Mouse (Mus musculus): ENCODE measurements at regions not wholly inside any gene's neighbourhood (a gene's known extent, or its start where the extent isn't known, plus 50 kb on each side); places are given as distances from the start of the nearest gene placed in this dataset.

DNA sequence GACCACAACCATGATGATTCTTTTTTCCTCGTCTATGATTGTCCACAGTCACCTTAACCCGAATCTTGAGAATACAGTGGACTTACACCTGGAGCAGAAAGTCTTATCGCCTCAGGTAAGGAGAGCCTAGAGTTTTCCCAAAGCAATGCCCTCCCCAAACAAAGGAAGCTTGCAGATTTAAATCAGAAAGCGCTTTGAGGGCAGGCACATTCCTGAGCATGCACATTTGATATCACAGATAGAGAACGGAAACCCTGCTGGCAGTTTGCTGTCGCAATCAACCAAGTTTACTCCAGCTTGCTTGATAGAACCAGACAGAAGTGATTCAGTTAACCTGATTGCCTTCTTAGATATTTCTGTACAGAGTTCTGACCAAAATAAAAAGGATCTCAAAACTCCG, 393.6 kb upstream of the Gm10131 start:
- H3K4me1 ChIP-seq (ENCODE audit: control insufficient read depth, insufficient read depth, low read length) = no peaks in the 10 kb centered on the region
- no peak overlapping the region for H3K27ac ChIP-seq (ENCODE audit: control insufficient read depth, insufficient read depth, low read depth, low read length, poor library complexity)
- no peak for TF ChIP-seq POLR2A (IDR thresholded peaks at IDR 0.05; ENCODE audit: borderline replicate concordance, control insufficient read depth, low read depth, low read length)
- no peak for TF ChIP-seq CTCF (IDR thresholded peaks at IDR 0.05; ENCODE audit: control insufficient read depth, insufficient read depth, low read length)
- WGBS = 75% methylated on average over 7 of the region's 7 CpGs
- no peak overlapping the region for H3K4me3 ChIP-seq (replicated peaks; ENCODE audit: control insufficient read depth, low read depth, low read length)

DNA sequence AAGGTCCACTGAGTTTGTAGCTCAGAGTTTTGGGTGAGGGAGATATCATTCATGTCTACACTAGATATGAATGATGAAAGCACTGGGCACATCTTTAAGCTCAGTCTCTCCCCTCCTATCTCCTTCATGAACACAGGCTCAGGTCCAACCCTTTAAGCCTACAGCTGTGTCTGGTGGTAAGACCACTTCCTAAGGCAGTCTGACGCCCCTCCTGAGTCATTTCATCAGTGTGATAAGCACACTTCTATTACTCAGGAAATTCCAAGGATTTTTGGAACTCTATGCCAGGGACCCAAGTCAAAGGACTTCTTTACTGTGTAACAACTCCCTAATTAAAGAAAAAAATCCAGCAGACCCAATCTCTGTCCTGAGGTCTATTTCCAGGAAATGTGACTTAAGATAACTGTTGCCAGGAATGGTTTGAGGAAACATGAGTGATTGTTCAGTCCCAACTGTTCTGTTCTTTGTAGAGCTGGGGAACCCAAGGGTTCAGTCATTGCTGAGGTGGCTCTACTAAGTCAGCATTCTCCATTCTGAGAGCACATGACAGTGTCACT, 391.1 kb upstream of the Gm10131 start:
- TF ChIP-seq CTCF (IDR thresholded peaks at IDR 0.05; ENCODE audit: control insufficient read depth, insufficient read depth, low read length) (no peak), POLR2A (IDR thresholded peaks at IDR 0.05; ENCODE audit: borderline replicate concordance, control insufficient read depth, low read depth, low read length) (no peak)
- H3K27ac ChIP-seq (ENCODE audit: control insufficient read depth, insufficient read depth, low read depth, low read length, poor library complexity) = no peak overlapping the region
- 61% methylated on average over 1 of the region's 1 CpGs for WGBS
- H3K4me3 ChIP-seq (replicated peaks; ENCODE audit: control insufficient read depth, low read depth, low read length) = no peak overlapping the region
- no peaks in the 10 kb centered on the region for H3K4me1 ChIP-seq (ENCODE audit: control insufficient read depth, insufficient read depth, low read length)

DNA sequence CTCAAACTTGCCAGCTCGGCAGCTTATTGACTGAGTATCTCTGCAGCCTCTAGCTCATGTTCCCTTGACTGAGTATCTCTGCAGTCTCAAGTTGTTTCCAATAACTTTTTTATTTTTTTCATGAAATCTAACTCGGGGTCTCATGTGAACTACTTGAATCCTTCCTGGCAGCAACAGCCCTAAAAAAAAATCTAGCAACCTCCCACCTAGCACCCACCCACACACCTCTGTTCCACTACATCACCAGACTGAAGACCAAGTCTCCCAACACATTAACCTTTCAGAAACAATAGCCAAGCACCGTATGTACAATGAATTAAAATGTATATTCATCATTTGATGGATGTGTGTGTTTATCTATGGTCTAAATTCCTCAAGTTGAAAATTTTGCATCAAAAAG, 387.7 kb upstream of the Gm10131 start:
- WGBS = 62% methylated on average over 3 of the region's 3 CpGs
- no peak for TF ChIP-seq CTCF (IDR thresholded peaks at IDR 0.05; ENCODE audit: control insufficient read depth, insufficient read depth, low read length)
- TF ChIP-seq POLR2A (IDR thresholded peaks at IDR 0.05; ENCODE audit: borderline replicate concordance, control insufficient read depth, low read depth, low read length) = no peak
- no peaks in the 10 kb centered on the region for H3K4me1 ChIP-seq (ENCODE audit: control insufficient read depth, insufficient read depth, low read length)
- no peak overlapping the region for H3K4me3 ChIP-seq (replicated peaks; ENCODE audit: control insufficient read depth, low read depth, low read length)
- no peak overlapping the region for H3K27ac ChIP-seq (ENCODE audit: control insufficient read depth, insufficient read depth, low read depth, low read length, poor library complexity)

DNA sequence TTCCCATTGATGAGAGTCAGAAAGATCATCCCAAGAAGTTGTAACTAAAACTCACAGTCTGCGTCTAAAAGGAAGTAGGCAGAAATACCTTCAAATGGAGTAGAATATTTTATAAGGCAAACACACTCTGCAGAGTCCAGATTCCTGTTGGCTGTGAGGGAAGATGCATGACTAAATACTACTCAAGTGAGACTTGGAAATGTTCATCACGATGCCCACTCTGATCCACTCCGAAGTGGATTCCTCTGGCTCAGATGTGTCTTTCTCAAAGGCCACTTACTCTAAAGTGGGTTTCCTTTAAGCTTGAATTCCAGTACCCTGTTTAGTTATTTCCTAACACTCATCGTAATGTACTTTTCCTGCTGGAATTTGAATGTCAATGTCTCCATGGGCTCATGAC, 385.2 kb upstream of the Gm10131 start:
- Histone ChIP-seq H3K4me3 (replicated peaks; ENCODE audit: control insufficient read depth, low read depth, low read length) (no peak overlapping the region), H3K27ac (ENCODE audit: control insufficient read depth, insufficient read depth, low read depth, low read length, poor library complexity) (no peak overlapping the region), H3K4me1 (ENCODE audit: control insufficient read depth, insufficient read depth, low read length) (no peaks in the 10 kb centered on the region)
- 81% methylated on average over 4 of the region's 4 CpGs for WGBS
- TF ChIP-seq POLR2A (IDR thresholded peaks at IDR 0.05; ENCODE audit: borderline replicate concordance, control insufficient read depth, low read depth, low read length) (no peak), CTCF (IDR thresholded peaks at IDR 0.05; ENCODE audit: control insufficient read depth, insufficient read depth, low read length) (no peak)

DNA sequence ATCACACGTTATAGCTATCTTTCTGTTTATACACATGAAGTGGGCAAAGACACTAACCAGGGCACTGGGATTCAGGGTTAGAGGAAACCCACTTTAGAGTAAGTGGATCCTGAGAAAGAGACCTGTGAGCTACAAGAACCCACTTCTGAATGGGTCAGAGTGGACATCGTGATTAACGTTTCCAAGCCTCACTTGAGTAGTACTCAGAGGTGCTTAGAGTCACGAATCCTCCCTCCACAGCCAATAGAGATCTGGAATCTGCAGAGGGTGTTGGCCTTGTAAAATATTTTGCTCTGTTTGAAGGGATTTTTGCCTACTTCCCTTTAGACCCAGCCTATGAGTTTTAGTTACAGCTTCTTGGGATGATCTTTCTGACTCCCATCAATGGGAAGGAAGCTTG, 384.4 kb upstream of the Gm10131 start:
- Histone ChIP-seq H3K4me3 (replicated peaks; ENCODE audit: control insufficient read depth, low read depth, low read length) (no peak overlapping the region), H3K27ac (ENCODE audit: control insufficient read depth, insufficient read depth, low read depth, low read length, poor library complexity) (no peak overlapping the region), H3K4me1 (ENCODE audit: control insufficient read depth, insufficient read depth, low read length) (no peaks in the 10 kb centered on the region)
- 82% methylated on average over 4 of the region's 4 CpGs for WGBS
- TF ChIP-seq CTCF (IDR thresholded peaks at IDR 0.05; ENCODE audit: control insufficient read depth, insufficient read depth, low read length) (no peak), POLR2A (IDR thresholded peaks at IDR 0.05; ENCODE audit: borderline replicate concordance, control insufficient read depth, low read depth, low read length) (no peak)

DNA sequence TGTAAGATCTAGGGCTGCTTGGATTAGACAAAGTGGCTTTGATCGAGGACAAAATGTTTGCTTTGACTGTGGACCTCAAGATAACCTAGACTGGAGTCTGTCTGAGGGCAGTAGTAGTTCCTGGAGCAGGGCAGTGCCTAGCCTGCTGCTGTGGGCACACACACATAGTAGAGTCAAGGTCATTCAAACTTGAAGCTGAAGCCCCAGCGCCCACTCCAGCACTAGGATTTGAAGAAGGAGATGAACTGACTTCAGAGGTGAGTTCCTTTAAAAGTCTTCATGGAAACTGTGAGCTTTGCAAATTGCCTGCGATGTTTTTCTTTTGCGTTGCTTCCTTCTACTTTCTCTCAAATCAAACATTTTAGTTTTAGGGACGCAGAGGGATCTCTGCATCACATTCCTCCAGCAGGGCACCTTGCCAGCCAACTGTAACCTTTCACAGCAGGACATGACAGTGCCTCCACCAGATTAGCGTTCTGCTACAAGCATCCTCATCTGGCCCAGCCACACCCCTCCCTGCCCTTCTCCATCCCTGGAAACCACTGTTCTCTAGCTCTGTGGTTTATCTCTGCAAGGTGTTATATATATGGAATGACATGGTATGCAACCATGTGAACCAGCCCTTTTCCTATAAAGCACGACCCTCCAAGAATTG, 377.3 kb upstream of the Gm10131 start:
- no peaks in the 10 kb centered on the region for H3K4me1 ChIP-seq (ENCODE audit: control insufficient read depth, insufficient read depth, low read length)
- WGBS = 67% methylated on average over 7 of the region's 7 CpGs
- TF ChIP-seq POLR2A (IDR thresholded peaks at IDR 0.05; ENCODE audit: borderline replicate concordance, control insufficient read depth, low read depth, low read length) (no peak), CTCF (IDR thresholded peaks at IDR 0.05; ENCODE audit: control insufficient read depth, insufficient read depth, low read length) (no peak)
- no peak overlapping the region for H3K27ac ChIP-seq (ENCODE audit: control insufficient read depth, insufficient read depth, low read depth, low read length, poor library complexity)
- no peak overlapping the region for H3K4me3 ChIP-seq (replicated peaks; ENCODE audit: control insufficient read depth, low read depth, low read length)

DNA sequence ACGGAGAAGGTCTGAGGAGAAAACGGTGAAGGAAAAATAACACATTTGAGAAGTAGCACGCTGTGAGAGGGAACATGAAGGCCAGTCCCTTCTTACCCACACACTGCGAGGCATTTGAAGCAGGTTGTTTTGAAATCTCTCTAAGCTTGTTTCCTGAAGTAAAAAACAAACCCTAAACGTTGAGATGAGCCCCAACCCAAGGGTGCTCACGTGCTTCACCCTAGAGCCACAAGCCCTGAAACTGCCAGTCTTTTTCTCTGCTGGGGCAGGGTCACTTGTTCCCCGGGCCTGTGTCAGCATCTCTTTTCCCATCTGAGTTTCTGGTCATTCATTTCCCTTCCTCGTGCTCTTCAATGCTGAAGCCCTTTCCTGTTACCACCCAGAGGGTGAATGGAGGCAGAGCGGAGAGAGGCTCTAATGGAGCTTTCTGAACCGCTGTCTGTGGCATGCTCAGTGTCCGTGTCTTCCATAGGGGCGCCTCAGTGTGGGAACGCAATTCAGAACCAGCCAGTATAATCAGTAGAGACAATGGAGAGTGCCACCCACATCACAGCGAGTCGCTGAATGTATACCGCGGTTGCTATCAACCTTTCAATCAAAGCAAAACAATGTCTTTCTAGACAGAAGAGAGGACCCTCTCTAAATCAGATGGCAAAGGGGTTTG, 375.0 kb upstream of the Gm10131 start:
- Histone ChIP-seq H3K4me3 (replicated peaks; ENCODE audit: control insufficient read depth, low read depth, low read length) (no peak overlapping the region), H3K4me1 (ENCODE audit: control insufficient read depth, insufficient read depth, low read length) (no peaks in the 10 kb centered on the region), H3K27ac (ENCODE audit: control insufficient read depth, insufficient read depth, low read depth, low read length, poor library complexity) (no peak overlapping the region)
- TF ChIP-seq CTCF (IDR thresholded peaks at IDR 0.05; ENCODE audit: control insufficient read depth, insufficient read depth, low read length) (no peak), POLR2A (IDR thresholded peaks at IDR 0.05; ENCODE audit: borderline replicate concordance, control insufficient read depth, low read depth, low read length) (no peak)
- 74% methylated on average over 17 of the region's 17 CpGs for WGBS

DNA sequence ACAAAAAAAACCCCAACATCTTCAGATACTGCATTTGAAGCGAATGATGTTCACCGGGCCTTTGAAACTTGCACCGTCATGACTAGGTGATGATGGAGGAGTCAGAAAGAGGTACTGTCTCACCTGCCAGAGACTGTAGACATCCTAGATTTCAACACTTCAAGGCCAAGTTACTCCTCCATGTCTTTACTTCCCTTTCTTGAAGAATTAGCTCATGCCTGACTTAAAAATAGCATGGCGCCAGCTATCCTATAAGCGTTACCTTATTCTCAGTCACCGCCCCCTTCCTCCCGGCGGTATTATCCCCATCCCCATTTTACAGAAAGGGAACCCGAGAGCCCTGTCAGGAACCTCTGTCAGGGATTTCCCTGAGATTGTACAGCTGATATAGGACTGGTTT, 374.4 kb upstream of the Gm10131 start:
- no peaks in the 10 kb centered on the region for H3K4me1 ChIP-seq (ENCODE audit: control insufficient read depth, insufficient read depth, low read length)
- 61% methylated on average over 9 of the region's 9 CpGs for WGBS
- no peak overlapping the region for H3K4me3 ChIP-seq (replicated peaks; ENCODE audit: control insufficient read depth, low read depth, low read length)
- no peak overlapping the region for H3K27ac ChIP-seq (ENCODE audit: control insufficient read depth, insufficient read depth, low read depth, low read length, poor library complexity)
- no peak for TF ChIP-seq CTCF (IDR thresholded peaks at IDR 0.05; ENCODE audit: control insufficient read depth, insufficient read depth, low read length)
- TF ChIP-seq POLR2A (IDR thresholded peaks at IDR 0.05; ENCODE audit: borderline replicate concordance, control insufficient read depth, low read depth, low read length) = no peak
